Mouse (Mus musculus) adrenal gland (tissue): ENCODE data around the gene Traf3.

Experiments used
- intact Hi-C: fragments of 180-260 bp; cut with DNase I; formaldehyde crosslinking; loops from one replicate; pipeline ENCODE4 v1.15.1; 2025

Gene Traf3

GRCm38 (mm10) chr12:111303702-111304337 is 137.7 kb downstream of the Traf3 start:
- intact Hi-C loops, result no loop called here

GRCm38 (mm10) chr12:111306821-111307220 is 140.7 kb downstream of the Traf3 start:
- intact Hi-C loops, result no loop called here

- intact Hi-C loops, result no loop called here
Measured at GRCm38 (mm10) chr12:111309256-111309655, 143.1 kb downstream of the Traf3 start.

- intact Hi-C loops, result no loop called here
Measured at GRCm38 (mm10) chr12:111309931-111310330, 143.8 kb downstream of the Traf3 start.

- intact Hi-C loops, result no loop called here
Measured at GRCm38 (mm10) chr12:111311775-111312174, 145.6 kb downstream of the Traf3 start.

GRCm38 (mm10) chr12:111314273-111314672 is 148.1 kb downstream of the Traf3 start:
- intact Hi-C loops, result no loop called here
